Mouse (Mus musculus): ENCODE measurements around the gene Nom1. TPM values are rescaled to one million over a fixed set of nuclear protein-coding genes. Genes with fewer than 3 reads are reported as not detected.

Nom1 gene
- polyA plus RNA-seq, 1 experiment from 2014 or later: 20.8 TPM

DNA sequence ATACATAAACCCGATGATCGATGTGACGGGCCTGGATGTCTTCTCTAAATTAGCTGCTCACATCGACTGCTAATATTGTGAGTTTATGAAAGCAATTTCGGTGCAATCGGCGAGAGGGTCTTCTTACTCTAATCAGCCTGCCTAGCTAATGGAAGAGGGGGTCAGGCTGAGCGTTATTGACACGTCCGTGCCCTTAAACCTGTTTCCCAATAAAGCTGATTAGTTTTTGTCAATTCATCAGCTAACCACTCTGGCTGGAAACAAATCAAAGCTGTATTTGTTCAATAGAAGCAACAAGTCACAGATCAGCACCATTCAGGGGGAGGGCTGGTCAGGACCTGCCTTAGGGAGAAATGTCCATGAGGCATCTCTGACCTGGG lies 51.5 kb downstream of the Nom1 start:
- no peaks in the 10 kb centered on the region for H3K9me3 ChIP-seq
- no peak; the same call in 1 of the 2 replicates for ATAC-seq
- no peak overlapping the region for H3K4me2 ChIP-seq (replicated peaks)
- no peak overlapping the region for H3K4me3 ChIP-seq (replicated peaks)
- no peak overlapping the region for H3K9ac ChIP-seq (replicated peaks)
- peaks cover 10% of the 10 kb centered on the region for H3K4me1 ChIP-seq (replicated peaks)
- H3K27ac ChIP-seq: no peak overlapping the region
- peaks cover 99% of the 10 kb centered on the region for H3K27me3 ChIP-seq
- 2% methylated on average over 10 of the region's 10 CpGs for WGBS
- H3K36me3 ChIP-seq: no peaks in the 10 kb centered on the region

DNA sequence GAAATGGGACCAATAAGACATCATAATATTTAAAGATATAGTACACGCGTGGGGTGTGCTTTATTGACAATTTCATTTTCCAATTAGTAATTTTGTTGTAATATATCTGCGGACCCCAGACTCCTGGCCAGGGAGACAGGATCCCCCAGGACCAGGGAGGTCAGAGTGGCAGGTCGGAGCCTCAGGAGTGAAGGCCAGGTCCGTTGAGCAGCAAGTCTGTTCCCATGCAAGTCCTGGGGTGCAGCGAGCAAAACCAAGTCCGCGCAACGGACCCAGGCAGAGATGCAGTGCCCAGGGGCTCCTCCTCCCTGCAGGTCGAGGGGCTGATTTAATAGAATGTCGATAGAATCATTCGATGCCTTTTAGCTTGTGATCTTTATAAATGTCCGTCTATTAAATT lies 52.9 kb downstream of the Nom1 start:
- H3K27ac ChIP-seq: no peak overlapping the region
- no peak overlapping the region for H3K4me3 ChIP-seq (replicated peaks)
- no peak overlapping the region for H3K9ac ChIP-seq (replicated peaks)
- no peaks in the 10 kb centered on the region for H3K9me3 ChIP-seq
- peaks cover 98% of the 10 kb centered on the region for H3K27me3 ChIP-seq
- peaks cover 10% of the 10 kb centered on the region for H3K4me1 ChIP-seq (replicated peaks)
- no peak overlapping the region for H3K4me2 ChIP-seq (replicated peaks)
- H3K36me3 ChIP-seq: no peaks in the 10 kb centered on the region
- ATAC-seq: no peak
- WGBS: 11% methylated on average over 13 of the region's 13 CpGs

DNA sequence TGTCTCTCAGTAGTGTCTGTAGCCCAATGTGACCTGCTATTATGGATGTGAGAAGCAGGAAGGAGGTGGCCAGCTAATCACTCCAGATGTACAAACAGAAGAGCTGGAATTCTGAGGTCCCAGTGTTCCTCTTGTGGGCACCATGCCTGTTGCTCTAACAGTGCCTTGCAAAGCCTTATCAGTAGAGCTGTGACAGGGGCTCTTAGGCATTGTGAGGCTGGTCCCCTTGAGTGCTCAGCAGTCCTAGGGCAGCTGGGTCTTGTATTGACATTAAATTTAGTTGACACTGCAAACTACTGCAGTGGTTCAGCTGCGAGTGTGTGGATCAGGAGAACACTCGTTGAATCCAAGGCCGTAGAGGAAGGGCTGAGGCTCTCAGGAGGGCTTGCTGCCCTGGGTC lies 72.5 kb downstream of the Nom1 start:
- Histone ChIP-seq H3K4me1 (replicated peaks) (0 out of 2 replicates have a peak, but pooled peaks cover 4% of the 10 kb centered on the region), H3K4me3 (replicated peaks) (no peak overlapping the region), H3K36me3 (no peaks in the 10 kb centered on the region), H3K9me3 (no peaks in the 10 kb centered on the region), H3K27ac (no peak overlapping the region), H3K4me2 (replicated peaks) (no peak overlapping the region), H3K27me3 (no peaks in the 10 kb centered on the region), H3K9ac (replicated peaks) (no peak overlapping the region)
- WGBS: 83% methylated on average over 3 of the region's 3 CpGs
- no peak for ATAC-seq

Other genes starting within 250 kb of the Nom1 start
- 14.8 and 15.1 TPM in 2 replicates for gene Rnf32, start 238.7 kb upstream of the Nom1 start, polyA plus RNA-seq (2015; fragmentation: Nextera tagmentation; extraction: Ambion mirVana)
- 28.0 and 29.9 TPM in 2 replicates for gene Lmbr1, start 56.3 kb upstream of the Nom1 start, polyA plus RNA-seq (2015; fragmentation: Nextera tagmentation; extraction: Ambion mirVana)
- not detected in 2 replicates for gene Mnx1, start 43.8 kb downstream of the Nom1 start, polyA plus RNA-seq (2015; fragmentation: Nextera tagmentation; extraction: Ambion mirVana)
- gene Ube3c, start 134.6 kb downstream of the Nom1 start, polyA plus RNA-seq (2015; fragmentation: Nextera tagmentation; extraction: Ambion mirVana): 24.4 and 27.1 TPM in 2 replicates

All from midbrain, embryonic 13.5 days (tissue).